Mouse (Mus musculus) erythroblast, embryonic 14.5 days (primary cell): Measurements from ENCODE around the gene Parp9. TPM values are rescaled to one million over a fixed set of nuclear protein-coding genes. Genes with fewer than 3 reads are reported as not detected.
"Not testable (repeated sequence)": the region's sequence is repeated elsewhere in the genome, so short reads cannot be mapped to it uniquely, and the experiment has no call there.

Experiments used
- H3K27me3 ChIP-seq: 2 replicates; pipeline ENCODE4 v1.6.1; 2012; ENCODE audit warnings: inconsistent platforms; ENCODE audit not compliant: control insufficient read depth
- H3K36me3 ChIP-seq: 2 replicates; pipeline ENCODE4 v1.6.1; 2012; ENCODE audit warnings: mild to moderate bottlenecking, inconsistent platforms; ENCODE audit not compliant: control insufficient read depth
- H3K4me1 ChIP-seq: 2 replicates; pipeline ENCODE4 v1.6.1; 2012; ENCODE audit warnings: inconsistent platforms; ENCODE audit not compliant: control insufficient read depth
- H3K4me3 ChIP-seq: replicated peaks from 2 replicates; pipeline ENCODE3; 2012; ENCODE audit warnings: moderate library complexity, mild to moderate bottlenecking, inconsistent platforms
- H3K9me3 ChIP-seq: 2 replicates; pipeline ENCODE4 v1.6.1; 2012; ENCODE audit warnings: low read length, inconsistent platforms, mixed read lengths; ENCODE audit not compliant: control insufficient read depth
- GATA1 ChIP-seq: IDR thresholded peaks from 2 replicates; pipeline ENCODE4 v1.6.1; 2012; ENCODE audit warnings: low read length, inconsistent platforms, mixed read lengths
- TAL1 ChIP-seq: IDR thresholded peaks from 3 replicates; pipeline ENCODE4 v1.6.1; 2012; ENCODE audit warnings: low read length, inconsistent platforms, mixed read lengths
- polyA plus RNA-seq: library from polyadenylated mRNA; stranded (reverse); fragments of >175 nt; gene quantifications from 2 replicates; pipeline ENCODE4 v1.2.3, GENCODE M21; 2012

The Parp9 gene
- polyA plus RNA-seq, 1 experiment = 0.03 TPM

- no peaks in the 10 kb centered on the region for H3K27me3 ChIP-seq
- peak overlapping the region; percentile 78 for H3K4me3 ChIP-seq
- H3K36me3 ChIP-seq = peaks cover 6% of the 10 kb centered on the region; the same call in 1 of the 2 replicates
- TF ChIP-seq TAL1 = no peak
- TF ChIP-seq GATA1 = no peak
- peaks cover 60% of the 10 kb centered on the region for H3K4me1 ChIP-seq
- no peaks in the 10 kb centered on the region for H3K9me3 ChIP-seq
Measured at GRCm38 (mm10) chr16:35982902-35983516, 44.7 kb downstream of the Parp9 start.

GRCm38 (mm10) chr16:35983517-35984101, 45.3 kb downstream of the Parp9 start:
- H3K27me3 ChIP-seq = no peaks in the 10 kb centered on the region
- peaks cover 58% of the 10 kb centered on the region for H3K4me1 ChIP-seq
- H3K36me3 ChIP-seq = peaks cover 7% of the 10 kb centered on the region
- no peaks in the 10 kb centered on the region for H3K9me3 ChIP-seq
- TF ChIP-seq GATA1 = no peak
- no peak for TF ChIP-seq TAL1
- H3K4me3 ChIP-seq = peak overlapping the region; percentile 78

- Histone ChIP-seq H3K9me3 (no peaks in the 10 kb centered on the region), H3K27me3 (no peaks in the 10 kb centered on the region), H3K4me3 (peak overlapping the region; percentile 78), H3K4me1 (peaks cover 55% of the 10 kb centered on the region), H3K36me3 (peaks cover 10% of the 10 kb centered on the region)
- TF ChIP-seq GATA1 = no peak
- no peak for TF ChIP-seq TAL1
Measured at GRCm38 (mm10) chr16:35984471-35984870, 46.2 kb downstream of the Parp9 start.

- peaks cover 11% of the 10 kb centered on the region for H3K36me3 ChIP-seq
- no peaks in the 10 kb centered on the region for H3K9me3 ChIP-seq
- H3K4me3 ChIP-seq = no peak overlapping the region
- no peaks in the 10 kb centered on the region for H3K27me3 ChIP-seq
- H3K4me1 ChIP-seq = peaks cover 30% of the 10 kb centered on the region
- TF ChIP-seq GATA1 = no peak
- no peak for TF ChIP-seq TAL1
Measured at GRCm38 (mm10) chr16:35987930-35988329, 49.7 kb downstream of the Parp9 start.

GRCm38 (mm10) chr16:35992391-35992790, 54.1 kb downstream of the Parp9 start:
- Histone ChIP-seq H3K36me3 (peaks cover 13% of the 10 kb centered on the region), H3K9me3 (no peaks in the 10 kb centered on the region), H3K4me1 (peaks cover 12% of the 10 kb centered on the region), H3K4me3 (no peak overlapping the region), H3K27me3 (no peaks in the 10 kb centered on the region)
- TF ChIP-seq GATA1 (no peak), TAL1 (no peak)

GRCm38 (mm10) chr16:35993316-35993715, 55.0 kb downstream of the Parp9 start:
- H3K4me3 ChIP-seq = no peak overlapping the region
- TF ChIP-seq TAL1 (no peak), GATA1 (no peak)
- H3K4me1 ChIP-seq = peaks cover 7% of the 10 kb centered on the region
- H3K9me3 ChIP-seq = no peaks in the 10 kb centered on the region
- peaks cover 13% of the 10 kb centered on the region for H3K36me3 ChIP-seq
- no peaks in the 10 kb centered on the region for H3K27me3 ChIP-seq

GRCm38 (mm10) chr16:35998852-35999251, 60.6 kb downstream of the Parp9 start:
- not testable (repeated sequence) for H3K9me3 ChIP-seq, H3K4me1 ChIP-seq, H3K4me3 ChIP-seq, H3K27me3 ChIP-seq
- peaks cover 41% of the 10 kb centered on the region for H3K36me3 ChIP-seq

- H3K36me3 ChIP-seq = peaks cover 78% of the 10 kb centered on the region
- H3K9me3 ChIP-seq = no peaks in the 10 kb centered on the region
- H3K4me1 ChIP-seq = no peaks in the 10 kb centered on the region
- no peak overlapping the region for H3K4me3 ChIP-seq
- H3K27me3 ChIP-seq = no peaks in the 10 kb centered on the region
- no peak for TF ChIP-seq GATA1
- no peak for TF ChIP-seq TAL1
Measured at GRCm38 (mm10) chr16:36008396-36008795, 70.1 kb downstream of the Parp9 start.

GRCm38 (mm10) chr16:36016335-36016734, 78.1 kb downstream of the Parp9 start:
- H3K4me1 ChIP-seq = no peaks in the 10 kb centered on the region
- no peak for TF ChIP-seq GATA1
- TF ChIP-seq TAL1 = no peak
- no peaks in the 10 kb centered on the region for H3K9me3 ChIP-seq
- H3K27me3 ChIP-seq = no peaks in the 10 kb centered on the region
- H3K36me3 ChIP-seq = peaks cover 92% of the 10 kb centered on the region
- no peak overlapping the region for H3K4me3 ChIP-seq

Other genes starting within 250 kb of the Parp9 start
- gene Dirc2, start 169.1 kb upstream of the Parp9 start, polyA plus RNA-seq = 0.34 and 0.97 TPM in 2 replicates
- 6.2 and 6.4 TPM in 2 replicates for gene Hspbap1, start 168.1 kb upstream of the Parp9 start, polyA plus RNA-seq
- 0.18 TPM in 1 of 2 replicates, not detected in the other for gene Parp14, start 66.9 kb upstream of the Parp9 start, polyA plus RNA-seq
- gene Dtx3l, start 681 bp downstream of the Parp9 start, polyA plus RNA-seq = 0.03 and 0.04 TPM in 2 replicates
- gene Kpna1, start 40.3 kb downstream of the Parp9 start, polyA plus RNA-seq = 2.7 and 5.2 TPM in 2 replicates
- gene Wdr5b, start 102.7 kb downstream of the Parp9 start, polyA plus RNA-seq = 0.02 and 0.03 TPM in 2 replicates
- 5.7 and 7.9 TPM in 2 replicates for gene Fam162a, start 133.1 kb downstream of the Parp9 start, polyA plus RNA-seq
- gene Ccdc58, start 133.2 kb downstream of the Parp9 start, polyA plus RNA-seq = 0.13 and 0.17 TPM in 2 replicates
- not detected in 2 replicates for gene Csta1, start 192.8 kb downstream of the Parp9 start, polyA plus RNA-seq
- gene Stfa2l1, start 218.3 kb downstream of the Parp9 start, polyA plus RNA-seq = not detected in 2 replicates
- 0.16 TPM in 1 of 2 replicates, not detected in the other for gene Gm5483, start 245.7 kb downstream of the Parp9 start, polyA plus RNA-seq